Mouse (Mus musculus) heart, postnatal 0 days (tissue): ENCODE data around the gene Tns1.

Experiments used
- CTCF ChIP-seq: IDR thresholded peaks from 2 replicates; pipeline ENCODE4 v1.5.1; 2016; ENCODE audit warnings: antibody characterized with exemption, control low read depth, low read depth
- EP300 ChIP-seq: IDR thresholded peaks from 2 replicates; pipeline ENCODE4 v1.6.1; 2016; ENCODE audit warnings: antibody characterized with exemption, low read depth

- TF ChIP-seq CTCF (no peak), EP300 (peak; percentile 92)
Measured at GRCm38 (mm10) chr1:73923185-73923584, 201.1 kb downstream of the Tns1 start.
